Comparison of ENCODE assay signal across 8 mouse cellular contexts in genomic region chr17:29080758-29081617, GRCm38 (mm10). TPM values are rescaled to one million over a fixed set of nuclear protein-coding genes. Genes with fewer than 3 reads are reported as not detected.
DNase-seq lines count a peak whose midpoint lies in the region; ATAC-seq and TF ChIP-seq lines count a peak whose summit lies in the region.

No protein-coding gene starts in this region.

- peak overlapping the region; percentile 16; the same call in 1 of the 2 replicates for H3K4me3 ChIP-seq in heart, embryonic 12.5 days
- peak overlapping the region; percentile 66 to 87 for H3K4me3 ChIP-seq in MEL (ENCODE audit: control insufficient read depth in 1 of 2, insufficient read depth in 1 of 2, low read depth in 2 of 2, low read length in 2 of 2)
- H3K4me3 ChIP-seq in hindbrain, embryonic 13.5 days = no peak overlapping the region
- no peak overlapping the region for H3K4me3 ChIP-seq in midbrain, embryonic 15.5 days
- no peak overlapping the region for H3K4me3 ChIP-seq in lung, adult 2 months (replicated peaks; ENCODE audit: extremely low read depth, low read depth, low read length)

- H3K27me3 ChIP-seq in heart, embryonic 12.5 days (replicated peaks) = peaks cover 18% of the 10 kb centered on the region
- H3K27me3 ChIP-seq in MEL (ENCODE audit: control insufficient read depth in 1 of 2, insufficient read depth in 2 of 2, low read length in 2 of 2) = no peaks in the 10 kb centered on the region
- H3K27me3 ChIP-seq in hindbrain, embryonic 13.5 days = peaks cover 39% of the 10 kb centered on the region
- peaks cover 9% of the 10 kb centered on the region; the same call in 1 of the 2 replicates for H3K27me3 ChIP-seq in midbrain, embryonic 15.5 days (replicated peaks)

- H3K27ac ChIP-seq in heart, embryonic 12.5 days (ENCODE audit: poor library complexity, severe bottlenecking) = no peak overlapping the region
- peak overlapping the region; percentile 99 for H3K27ac ChIP-seq in MEL (ENCODE audit: control insufficient read depth, low read depth, low read length)
- no peak overlapping the region for H3K27ac ChIP-seq in hindbrain, embryonic 13.5 days
- 0 out of 2 replicates have a peak overlapping the region, but pooled peaks have one; percentile 44 for H3K27ac ChIP-seq in midbrain, embryonic 15.5 days

- no peak for TF ChIP-seq RAD21 in MEL (IDR thresholded peaks at IDR 0.05; ENCODE audit: low read depth, low read length)

- TF ChIP-seq EP300 in MEL (IDR thresholded peaks at IDR 0.05; ENCODE audit: low read depth in 1 of 2, low read length in 2 of 2) = 0 out of 4 replicates have a peak, but pooled peaks of 1 of the 2 experiments have one; percentile 7

- H3K4me1 ChIP-seq in heart, embryonic 12.5 days (replicated peaks) = peaks cover 36% of the 10 kb centered on the region
- H3K4me1 ChIP-seq in MEL (ENCODE audit: control insufficient read depth in 1 of 2, insufficient read depth in 2 of 2, low read length in 2 of 2) = peaks cover 12 to 20% of the 10 kb centered on the region in 2 experiments
- peaks cover 25% of the 10 kb centered on the region for H3K4me1 ChIP-seq in hindbrain, embryonic 13.5 days (replicated peaks)
- H3K4me1 ChIP-seq in midbrain, embryonic 15.5 days = peaks cover 25% of the 10 kb centered on the region
- H3K4me1 ChIP-seq in lung, adult 2 months (ENCODE audit: control insufficient read depth, insufficient read depth, low read length) = no peaks in the 10 kb centered on the region; the same call in 1 of the 2 replicates

- H3K9me3 ChIP-seq in heart, embryonic 12.5 days (replicated peaks) = no peaks in the 10 kb centered on the region
- no peaks in the 10 kb centered on the region for H3K9me3 ChIP-seq in MEL (replicated peaks; ENCODE audit: insufficient read depth, low read length)
- no peaks in the 10 kb centered on the region for H3K9me3 ChIP-seq in hindbrain, embryonic 13.5 days
- no peaks in the 10 kb centered on the region for H3K9me3 ChIP-seq in midbrain, embryonic 15.5 days

- 0 out of 2 replicates have a peak overlapping the region, but pooled peaks have one; percentile 34 for H3K9ac ChIP-seq in heart, embryonic 12.5 days
- H3K9ac ChIP-seq in MEL (ENCODE audit: control insufficient read depth, low read depth, low read length, poor library complexity, severe bottlenecking) = peak overlapping the region; percentile 97
- peak overlapping the region; percentile 26; the same call in 1 of the 2 replicates for H3K9ac ChIP-seq in hindbrain, embryonic 13.5 days
- no peak overlapping the region for H3K9ac ChIP-seq in midbrain, embryonic 15.5 days

- no peak for TF ChIP-seq CTCF in MEL (IDR thresholded peaks at IDR 0.05 in 2 of 3, conservative IDR thresholded peaks at IDR 0.05 in 1 of 3; ENCODE audit: control insufficient read depth in 1 of 3, insufficient read depth in 1 of 3, low read depth in 2 of 3, low read length in 3 of 3, poor library complexity in 1 of 3, severe bottlenecking in 1 of 3)
- TF ChIP-seq CTCF in lung, adult 2 months (IDR thresholded peaks at IDR 0.05; ENCODE audit: insufficient read depth, low read length) = no peak

- H3K4me2 ChIP-seq in heart, embryonic 12.5 days = peak overlapping the region; percentile 45
- H3K4me2 ChIP-seq in hindbrain, embryonic 13.5 days = peak overlapping the region; percentile 44
- peak overlapping the region; percentile 18; the same call in 1 of the 2 replicates for H3K4me2 ChIP-seq in midbrain, embryonic 15.5 days

- no peak for DNase-seq in heart, adult 9 months (ENCODE audit: low spot score in 2 of 2)
- peak; percentile 91 for DNase-seq in MEL (ENCODE audit: low read depth, low spot score)
- DNase-seq in ovary, postnatal 36 days (ENCODE audit: low spot score) = no peak
- DNase-seq in lung, adult 2 months = no peak

- no peak for ATAC-seq in heart, embryonic 12.5 days (ENCODE audit: insufficient number of reproducible peaks, low FRiP score)
- no peak for ATAC-seq in hindbrain, embryonic 13.5 days (ENCODE audit: low FRiP score)
- ATAC-seq in midbrain, embryonic 15.5 days (replicated peaks) = no peak
- ATAC-seq in cerebellum, adult (ENCODE audit: insufficient number of reproducible peaks, low FRiP score, low TSS enrichment) = no peak

- peaks cover 5% of the 10 kb centered on the region; the same call in 1 of the 2 replicates for H3K79me2 ChIP-seq in MEL (ENCODE audit: control insufficient read depth, insufficient read depth, low read length, poor library complexity)

- 4% methylated on average over 22 of the region's 23 CpGs for WGBS in heart, embryonic 12.5 days
- WGBS in hindbrain, embryonic 13.5 days = 3% methylated on average over 22 of the region's 23 CpGs
- WGBS in midbrain, embryonic 15.5 days = 3% methylated on average over 23 of the region's 23 CpGs
- 34% methylated on average over 22 of the region's 23 CpGs for WGBS in lung, adult 2 months

- H3K36me3 ChIP-seq in heart, embryonic 12.5 days = no peaks in the 10 kb centered on the region
- peaks cover 0 to 15% of the 10 kb centered on the region in 2 experiments; a peak in 2 of 4 replicates for H3K36me3 ChIP-seq in MEL (ENCODE audit: control insufficient read depth in 1 of 2, insufficient read depth in 2 of 2, low read length in 2 of 2)
- H3K36me3 ChIP-seq in hindbrain, embryonic 13.5 days = no peaks in the 10 kb centered on the region
- no peaks in the 10 kb centered on the region for H3K36me3 ChIP-seq in midbrain, embryonic 15.5 days (replicated peaks)

- TF ChIP-seq POLR2A in MEL (IDR thresholded peaks at IDR 0.05; ENCODE audit: control insufficient read depth in 1 of 2, insufficient read depth in 1 of 2, low read depth in 1 of 2, low read length in 2 of 2, poor library complexity in 1 of 2) = peak; percentile 35 to 64; a peak in 2 of 4 replicates
- TF ChIP-seq POLR2A in lung, adult 2 months (IDR thresholded peaks at IDR 0.05; ENCODE audit: borderline replicate concordance, extremely low read depth, low read depth, low read length) = no peak

TF ChIP-seq in MEL, 35 proteins besides CTCF, POLR2A, EP300 and RAD21 (continues in another document):
- TF ChIP-seq ZNF384 (IDR thresholded peaks at IDR 0.05; ENCODE audit: low read depth, low read length) (no peak), GABPA (IDR thresholded peaks at IDR 0.05; ENCODE audit: low read depth, low read length) (no peak), ZC3H11A (IDR thresholded peaks at IDR 0.05; ENCODE audit: low read depth, low read length) (no peak), ETS1 (IDR thresholded peaks at IDR 0.05; ENCODE audit: low read depth, low read length) (peak; percentile 55; the same call in 1 of the 2 replicates), USF2 (IDR thresholded peaks at IDR 0.05; ENCODE audit: borderline replicate concordance in 1 of 2, insufficient read depth in 1 of 2, low read depth in 1 of 2, low read length in 2 of 2) (no peak), JUND (IDR thresholded peaks at IDR 0.05; ENCODE audit: low read depth, low read length) (no peak), BHLHE40 (IDR thresholded peaks at IDR 0.05; ENCODE audit: borderline replicate concordance, low read depth, low read length) (peak; percentile 24; the same call in 1 of the 2 replicates), POLR2AphosphoS2 (IDR thresholded peaks at IDR 0.05; ENCODE audit: low read length) (0 out of 2 replicates have a peak, but pooled peaks have one; percentile 26), CHD2 (IDR thresholded peaks at IDR 0.05; ENCODE audit: low read length) (no peak), MEF2A (IDR thresholded peaks at IDR 0.05; ENCODE audit: extremely low read depth, insufficient replicate concordance, low read depth, low read length, poor library complexity, severe bottlenecking) (no peak), USF1 (IDR thresholded peaks at IDR 0.05; ENCODE audit: low read depth, low read length) (no peak), MYB (IDR thresholded peaks at IDR 0.05; ENCODE audit: low read depth, low read length) (no peak), ZMIZ1 (IDR thresholded peaks at IDR 0.05; ENCODE audit: low read depth, low read length) (no peak), NELFE (IDR thresholded peaks at IDR 0.05; ENCODE audit: low read depth, low read length) (peak; percentile 53), POLR2AphosphoS5 (IDR thresholded peaks at IDR 0.05; ENCODE audit: borderline replicate concordance, low read depth, low read length) (no peak; the same call in 1 of the 2 replicates), GATA1 (IDR thresholded peaks at IDR 0.05; ENCODE audit: low read depth, low read length) (peak; percentile 65), ZKSCAN1 (IDR thresholded peaks at IDR 0.05; ENCODE audit: low read depth, low read length) (no peak), UBTF (IDR thresholded peaks at IDR 0.05; ENCODE audit: borderline replicate concordance, insufficient read depth, low read depth, low read length) (no peak)

RNA-seq across cellular contexts. Expression of gene Cdkn1a, which starts 9.8 kb away (rescaled TPM):
- polyA plus RNA-seq in heart, embryonic 12.5 days (2016; fragmentation: Nextera tagmentation; extraction: Ambion mirVana) = 43.2 and 45.3 TPM in 2 replicates
- total RNA-seq in MEL (2012; rRNA removed) = 2.0 and 2.3 TPM in 2 replicates
- polyA plus RNA-seq in MEL (2012; ENCODE audit: insufficient read depth in 1 of 2, insufficient read length in 2 of 2, low read depth in 1 of 2, low replicate concordance in 2 of 2, missing spikeins in 1 of 2) = 10 to 100 TPM in 1 of 2 experiments, not detected in 1; 21.0 TPM
- polyA plus RNA-seq in hindbrain, embryonic 13.5 days (2015; fragmentation: Nextera tagmentation; extraction: Ambion mirVana) = 56.5 and 56.9 TPM in 2 replicates
- polyA plus RNA-seq in midbrain, embryonic 15.5 days (2015; fragmentation: Nextera tagmentation; extraction: Ambion mirVana) = 97.7 and 99.9 TPM in 2 replicates
- polyA plus RNA-seq in lung, adult 2 months (2012; rRNA removed) = 70.3 and 91.5 TPM in 2 replicates

RNA-seq across cellular contexts. Expression of gene Rab44, which starts 33.0 kb away (rescaled TPM):
- polyA plus RNA-seq in heart, embryonic 12.5 days (2016; fragmentation: Nextera tagmentation; extraction: Ambion mirVana) = 0.13 TPM in 1 of 2 replicates, not detected in the other
- 5.4 and 9.5 TPM in 2 replicates for total RNA-seq in MEL (2012; rRNA removed)
- 1 to 10 TPM in 1 of 2 experiments, not detected in 1; 7.0 TPM for polyA plus RNA-seq in MEL (2012; ENCODE audit: insufficient read depth in 1 of 2, insufficient read length in 2 of 2, low read depth in 1 of 2, low replicate concordance in 2 of 2, missing spikeins in 1 of 2)
- 0.22 TPM in 1 of 2 replicates, not detected in the other for polyA plus RNA-seq in hindbrain, embryonic 13.5 days (2015; fragmentation: Nextera tagmentation; extraction: Ambion mirVana)
- 0.15 TPM in 1 of 2 replicates, not detected in the other for polyA plus RNA-seq in midbrain, embryonic 15.5 days (2015; fragmentation: Nextera tagmentation; extraction: Ambion mirVana)
- polyA plus RNA-seq in lung, adult 2 months (2012; rRNA removed) = 13.0 and 15.7 TPM in 2 replicates

RNA-seq across cellular contexts. Expression of gene Srsf3, which starts 48.6 kb away (rescaled TPM):
- polyA plus RNA-seq in heart, embryonic 12.5 days (2016; fragmentation: Nextera tagmentation; extraction: Ambion mirVana) = 406 and 412 TPM in 2 replicates
- total RNA-seq in MEL (2012; rRNA removed) = 312 and 367 TPM in 2 replicates
- polyA plus RNA-seq in MEL (2012; ENCODE audit: insufficient read depth in 1 of 2, insufficient read length in 2 of 2, low read depth in 1 of 2, low replicate concordance in 2 of 2, missing spikeins in 1 of 2) = 100 to 1,000 TPM; 326 to 556 TPM
- polyA plus RNA-seq in hindbrain, embryonic 13.5 days (2015; fragmentation: Nextera tagmentation; extraction: Ambion mirVana) = 506 and 515 TPM in 2 replicates
- polyA plus RNA-seq in midbrain, embryonic 15.5 days (2015; fragmentation: Nextera tagmentation; extraction: Ambion mirVana) = 429 and 442 TPM in 2 replicates
- polyA plus RNA-seq in lung, adult 2 months (2012; rRNA removed) = 159 and 168 TPM in 2 replicates

Comparison
In these comparisons a context has a peak if more than half of its experiments do, and no peak if none do; other contexts are left out.
1. H3K27ac ChIP-seq: peak in MEL (single experiment) and midbrain, embryonic 15.5 days (single experiment); none in heart, embryonic 12.5 days (single experiment) and hindbrain, embryonic 13.5 days (single experiment).
2. H3K4me3 ChIP-seq: peak in heart, embryonic 12.5 days (single experiment) and MEL (2 of 2); none in hindbrain, embryonic 13.5 days (single experiment), midbrain, embryonic 15.5 days (single experiment) and lung, adult 2 months (single experiment).
3. Peak in every context shown above with its lines, with median percentiles within 50 percentile points of each other: H3K4me2 ChIP-seq.